Mouse (Mus musculus): ENCODE data around the gene Dnajc9.

Dnajc9 gene

GRCm38 (mm10) chr14:20347991-20348541 is 40.6 kb downstream of the Dnajc9 start, which contains the start of the genes Ecd and Fam149b:
TSS of gene Ecd (minus strand) at chr14:20348121.
TSS of gene Fam149b (plus strand) at chr14:20348162.
- DNase-seq = peak; percentile 82 to 84

GRCm38 (mm10) chr14:20347441-20347990 is 41.2 kb downstream of the Dnajc9 start:
- no peak for DNase-seq

GRCm38 (mm10) chr14:20345885-20346284 is 42.8 kb downstream of the Dnajc9 start:
- DNase-seq = no peak

GRCm38 (mm10) chr14:20340866-20341265 is 47.8 kb downstream of the Dnajc9 start:
- no peak for DNase-seq

- DNase-seq = no peak
These were observed 48.6 kb downstream of the Dnajc9 start for GRCm38 (mm10) chr14:20340149-20340548.

GRCm38 (mm10) chr14:20339415-20339814 is 49.3 kb downstream of the Dnajc9 start:
- no peak for DNase-seq
